Mouse (Mus musculus) macrophage (primary cell): ENCODE data around the gene Fbxl21. TPM values are rescaled to one million over a fixed set of nuclear protein-coding genes. Genes with fewer than 3 reads are reported as not detected.

Experiments
- H3K27ac ChIP-seq: fragments of 350-480 bp; formaldehyde crosslinking; 2 replicates; pipeline ENCODE4 v1.9.0; 2021
- H3K36me3 ChIP-seq: fragments of 350-480 bp; formaldehyde crosslinking; 2 replicates; pipeline ENCODE4 v1.9.0; 2021; ENCODE audit errors: inconsistent target
- H3K4me3 ChIP-seq: fragments of 350-480 bp; formaldehyde crosslinking; 2 replicates; pipeline ENCODE4 v1.9.0; 2021; ENCODE audit errors: inconsistent target
- H3K79me2 ChIP-seq: fragments of 350-480 bp; formaldehyde crosslinking; 2 replicates; pipeline ENCODE4 v1.9.0; 2021; ENCODE audit errors: inconsistent target
- WGBS: methylation state at CpG from one replicate; pipeline ENCODE4 v1.1.7; 2026; ENCODE audit warnings: inconsistent platforms; ENCODE audit not compliant: missing documents; 5-methylcytosine and 5-hydroxymethylcytosine counted together
- polyA plus RNA-seq: library from polyadenylated mRNA; stranded (reverse); fragments of 250-400 nt; gene quantifications from 3 replicates; pipeline ENCODE4 v1.2.4, GENCODE M21; 2018; ENCODE audit warnings: inconsistent platforms

The Fbxl21 gene
- polyA plus RNA-seq, 1 experiment from 2014 or later, result 0.82 TPM

- no peaks in the 10 kb centered on the region for H3K79me2 ChIP-seq
- 79% methylated on average over 4 of the region's 4 CpGs for WGBS
- H3K36me3 ChIP-seq, result no peaks in the 10 kb centered on the region
- H3K4me3 ChIP-seq, result no peak overlapping the region
- no peak overlapping the region for H3K27ac ChIP-seq
Observed at GRCm38 (mm10) chr13:56516311-56516710, 6.0 kb upstream of the Fbxl21 start.

DNA sequence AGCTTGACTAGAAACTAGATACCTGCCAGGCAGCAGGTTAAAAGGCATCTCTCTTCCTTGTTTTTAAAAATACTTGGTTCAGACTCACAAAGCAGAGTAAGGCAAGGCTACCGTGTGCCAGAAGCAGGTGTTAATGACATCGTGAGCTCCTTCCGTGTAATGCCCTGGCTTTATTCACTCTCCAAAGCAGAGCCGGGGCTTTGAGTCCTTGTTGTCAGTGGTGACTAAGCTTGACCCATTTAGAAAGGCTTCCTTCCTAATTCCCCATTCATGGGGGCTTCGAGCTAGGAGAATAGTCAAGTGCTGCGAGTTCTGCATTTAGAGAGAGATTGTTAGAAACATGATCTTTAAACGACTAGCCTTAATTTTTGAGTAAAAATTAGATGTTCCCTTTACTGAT, 5.5 kb upstream of the Fbxl21 start:
- no peaks in the 10 kb centered on the region for H3K36me3 ChIP-seq
- no peak overlapping the region for H3K27ac ChIP-seq
- H3K4me3 ChIP-seq, result no peak overlapping the region
- 43% methylated on average over 7 of the region's 7 CpGs for WGBS
- no peaks in the 10 kb centered on the region for H3K79me2 ChIP-seq

GRCm38 (mm10) chr13:56522821-56523167, 522 bp downstream of the Fbxl21 start:
- H3K36me3 ChIP-seq, result no peaks in the 10 kb centered on the region
- H3K79me2 ChIP-seq, result no peaks in the 10 kb centered on the region
- H3K4me3 ChIP-seq, result peak overlapping the region; percentile 41
- WGBS, result 11% methylated on average over 8 of the region's 8 CpGs
- H3K27ac ChIP-seq, result no peak overlapping the region

GRCm38 (mm10) chr13:56526871-56527270, 4.6 kb downstream of the Fbxl21 start:
- 91% methylated on average over 12 of the region's 12 CpGs for WGBS
- Histone ChIP-seq H3K36me3 (no peaks in the 10 kb centered on the region), H3K4me3 (no peak overlapping the region), H3K27ac (no peak overlapping the region), H3K79me2 (no peaks in the 10 kb centered on the region)

DNA sequence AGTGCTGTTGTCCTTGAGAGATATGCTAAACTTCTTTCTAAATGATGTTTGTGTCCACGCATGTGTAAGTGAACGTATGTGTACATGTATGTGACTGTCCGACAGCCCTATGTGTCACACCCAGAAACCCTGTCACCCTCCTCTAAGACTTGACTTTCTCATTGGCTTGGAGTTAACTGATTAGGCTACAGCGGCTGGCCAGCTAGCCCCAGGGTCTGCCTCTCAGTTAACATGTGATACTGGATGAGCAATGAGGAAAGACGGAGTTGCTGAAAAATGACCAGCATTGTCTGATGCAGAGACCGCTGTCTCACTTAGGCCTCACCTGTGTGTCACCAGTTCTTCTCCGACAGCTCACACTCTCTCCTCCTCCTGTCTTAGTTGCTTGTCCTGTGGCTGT, 5.6 kb downstream of the Fbxl21 start:
- WGBS, result 97% methylated on average over 7 of the region's 7 CpGs
- Histone ChIP-seq H3K36me3 (no peaks in the 10 kb centered on the region), H3K4me3 (no peak overlapping the region), H3K27ac (no peak overlapping the region), H3K79me2 (no peaks in the 10 kb centered on the region)

DNA sequence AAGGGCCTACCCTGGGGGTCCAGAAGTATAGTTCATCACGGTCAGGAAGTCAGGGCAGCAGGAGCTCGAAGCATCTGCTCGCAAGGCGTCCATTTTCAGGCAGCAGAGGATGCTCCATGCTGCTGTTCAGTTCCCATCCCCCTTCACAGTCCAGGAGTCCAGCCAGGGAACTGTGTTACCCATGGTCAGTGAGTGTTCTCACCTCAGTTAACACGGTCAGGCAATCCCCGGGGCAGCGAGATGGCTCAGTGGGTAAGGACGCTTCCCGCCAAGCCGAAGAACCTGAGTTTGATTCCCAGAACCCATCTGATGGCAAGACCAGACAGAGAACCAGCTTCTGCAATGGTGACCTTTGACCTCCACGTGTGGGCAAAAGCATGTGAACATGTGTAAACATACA, 6.0 kb downstream of the Fbxl21 start:
- Histone ChIP-seq H3K27ac (no peak overlapping the region), H3K79me2 (no peaks in the 10 kb centered on the region), H3K4me3 (no peak overlapping the region), H3K36me3 (no peaks in the 10 kb centered on the region)
- WGBS, result 91% methylated on average over 10 of the region's 11 CpGs

GRCm38 (mm10) chr13:56529031-56529430, 6.8 kb downstream of the Fbxl21 start:
- 3% methylated on average over 4 of the region's 4 CpGs for WGBS
- H3K36me3 ChIP-seq, result no peaks in the 10 kb centered on the region

GRCm38 (mm10) chr13:56529685-56530084, 7.4 kb downstream of the Fbxl21 start:
- 10% methylated on average over 8 of the region's 8 CpGs for WGBS
- no peak overlapping the region for H3K27ac ChIP-seq
- no peaks in the 10 kb centered on the region for H3K79me2 ChIP-seq
- no peaks in the 10 kb centered on the region for H3K36me3 ChIP-seq
- H3K4me3 ChIP-seq, result no peak overlapping the region

More at GRCm38 (mm10) chr13:56529031-56529430, 6.8 kb downstream of the Fbxl21 start:
- Histone ChIP-seq H3K4me3 (no peak overlapping the region), H3K27ac (no peak overlapping the region), H3K79me2 (no peaks in the 10 kb centered on the region)

GRCm38 (mm10) chr13:56534931-56535330, 12.7 kb downstream of the Fbxl21 start:
- WGBS, result 96% methylated on average over 5 of the region's 5 CpGs
- no peak overlapping the region for H3K4me3 ChIP-seq
- H3K36me3 ChIP-seq, result no peaks in the 10 kb centered on the region
- H3K27ac ChIP-seq, result no peak overlapping the region
- H3K79me2 ChIP-seq, result no peaks in the 10 kb centered on the region

GRCm38 (mm10) chr13:56535570-56535969, 13.3 kb downstream of the Fbxl21 start:
- Histone ChIP-seq H3K79me2 (no peaks in the 10 kb centered on the region), H3K27ac (no peak overlapping the region), H3K36me3 (no peaks in the 10 kb centered on the region), H3K4me3 (no peak overlapping the region)
- WGBS, result 94% methylated on average over 5 of the region's 5 CpGs

DNA sequence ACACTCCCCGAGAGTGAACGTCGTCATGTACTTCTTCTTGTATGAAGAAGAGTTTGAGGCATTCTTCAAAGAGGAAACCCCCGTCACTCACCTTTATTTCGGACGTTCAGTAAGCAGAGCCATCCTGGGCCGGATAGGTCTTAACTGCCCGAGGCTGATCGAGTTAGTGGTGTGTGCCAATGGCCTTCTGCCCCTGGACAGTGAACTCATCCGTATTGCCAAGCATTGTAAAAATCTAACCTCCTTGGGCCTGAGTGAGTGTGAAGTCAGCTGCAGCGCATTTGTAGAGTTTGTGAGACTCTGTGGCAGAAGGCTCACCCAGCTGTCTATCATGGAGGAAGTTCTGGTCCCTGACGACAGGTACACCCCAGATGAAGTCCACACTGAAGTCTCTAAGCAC, 14.8 kb downstream of the Fbxl21 start:
- no peaks in the 10 kb centered on the region for H3K36me3 ChIP-seq
- no peak overlapping the region for H3K27ac ChIP-seq
- 94% methylated on average over 12 of the region's 12 CpGs for WGBS
- H3K4me3 ChIP-seq, result no peak overlapping the region
- no peaks in the 10 kb centered on the region for H3K79me2 ChIP-seq

DNA sequence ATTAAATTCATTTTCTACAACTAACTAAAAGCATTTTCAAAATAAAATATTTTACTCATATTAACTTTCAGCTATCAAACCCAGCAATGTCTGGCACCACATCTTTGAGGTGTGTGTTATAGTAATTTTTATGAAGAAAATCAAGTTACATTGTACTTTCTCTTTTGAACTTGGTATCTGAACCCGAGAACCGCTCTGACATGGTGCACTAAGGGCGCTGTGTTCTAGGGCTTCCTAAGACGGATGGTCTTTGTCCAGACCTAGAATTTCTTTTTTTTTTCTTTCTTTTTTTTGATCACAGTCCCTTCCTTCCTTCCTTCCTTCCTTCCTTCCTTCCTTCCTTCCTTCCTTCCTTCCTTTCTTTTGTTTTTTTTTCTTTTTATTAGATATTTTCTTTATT, 17.6 kb downstream of the Fbxl21 start:
- no peak overlapping the region for H3K27ac ChIP-seq
- WGBS, result 97% methylated on average over 4 of the region's 4 CpGs
- no peaks in the 10 kb centered on the region for H3K36me3 ChIP-seq
- no peaks in the 10 kb centered on the region for H3K79me2 ChIP-seq
- no peak overlapping the region for H3K4me3 ChIP-seq

DNA sequence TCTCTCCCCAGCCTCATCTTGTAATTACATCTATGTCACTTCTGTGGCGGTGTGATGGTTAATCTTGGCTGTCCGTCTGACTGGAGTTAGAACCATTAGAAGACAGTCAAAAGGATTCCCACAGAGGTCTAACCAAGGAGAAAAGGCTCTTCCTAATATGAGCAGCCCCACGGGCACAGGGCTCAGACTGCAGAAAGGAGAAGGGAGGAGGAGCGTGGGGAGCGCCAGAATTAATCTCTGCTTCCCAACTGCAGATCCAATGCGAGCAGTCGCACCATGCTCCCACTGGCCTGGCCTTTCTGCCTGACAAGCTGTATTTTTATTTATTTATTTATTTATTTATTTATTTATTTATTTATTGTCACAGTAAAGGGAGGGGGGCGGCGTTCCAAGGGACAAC, 21.5 kb downstream of the Fbxl21 start:
- no peak overlapping the region for H3K4me3 ChIP-seq
- WGBS, result 95% methylated on average over 9 of the region's 9 CpGs

DNA sequence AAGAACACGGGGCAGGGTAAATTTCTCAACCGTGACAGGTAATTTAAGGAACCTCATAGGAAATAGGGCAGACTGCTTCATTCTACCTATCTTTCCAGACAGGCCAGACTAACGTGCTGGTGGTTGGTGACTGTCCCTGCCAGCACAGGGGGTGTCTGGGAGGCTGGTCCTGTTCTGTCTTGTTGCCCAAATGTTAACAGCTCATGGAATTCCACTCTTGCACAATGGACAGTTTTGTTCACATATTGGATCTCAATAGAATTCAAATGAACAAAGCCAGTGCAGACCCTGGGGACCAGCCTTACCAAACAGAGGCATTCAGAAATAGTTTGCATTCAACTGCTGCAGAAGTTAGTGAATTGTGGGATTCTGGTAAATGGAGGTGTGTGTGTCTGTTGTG, 22.7 kb downstream of the Fbxl21 start:
- no peak overlapping the region for H3K27ac ChIP-seq
- WGBS, result 74% methylated on average over 3 of the region's 3 CpGs

More for the DNA sequence above, 21.5 kb downstream of the Fbxl21 start:
- Histone ChIP-seq H3K79me2 (no peaks in the 10 kb centered on the region), H3K27ac (no peak overlapping the region), H3K36me3 (no peaks in the 10 kb centered on the region)

GRCm38 (mm10) chr13:56548401-56548800, 26.1 kb downstream of the Fbxl21 start, which contains the start of gene Lect2:
TSS of gene Lect2 (minus strand) at chr13:56548502.
- Histone ChIP-seq H3K27ac (no peak within 1 kb of the TSS), H3K79me2 (no peaks in the 10 kb centered on the region), H3K36me3 (no peaks in the 10 kb centered on the region), H3K4me3 (no peak within 1 kb of the TSS)
- 89% methylated on average over 9 of the region's 9 CpGs for WGBS

More for the DNA sequence above, 22.7 kb downstream of the Fbxl21 start:
- no peaks in the 10 kb centered on the region for H3K36me3 ChIP-seq
- no peak overlapping the region for H3K4me3 ChIP-seq
- H3K79me2 ChIP-seq, result no peaks in the 10 kb centered on the region

DNA sequence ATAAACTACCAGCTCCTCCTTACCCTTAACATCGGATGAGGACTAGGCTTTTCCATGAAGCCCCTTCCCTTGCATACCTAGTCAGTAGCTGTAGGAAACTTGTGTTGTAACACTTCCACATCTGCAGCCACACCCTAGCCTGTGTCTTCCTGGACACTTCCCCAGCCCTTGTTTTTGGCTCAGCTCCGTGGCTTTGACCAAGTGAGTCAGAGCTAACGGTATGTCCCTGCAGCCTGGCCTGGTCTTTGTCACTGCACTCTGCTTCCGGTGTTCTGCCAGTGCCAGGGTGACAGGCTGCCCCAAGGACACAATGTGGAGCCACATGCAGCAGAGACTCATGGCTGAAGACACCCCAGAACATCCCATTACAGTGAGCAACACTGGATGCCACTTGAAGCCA, 27.1 kb downstream of the Fbxl21 start:
- H3K79me2 ChIP-seq, result no peaks in the 10 kb centered on the region
- no peak overlapping the region for H3K27ac ChIP-seq
- 11% methylated on average over 4 of the region's 4 CpGs for WGBS
- H3K4me3 ChIP-seq, result no peak overlapping the region
- no peaks in the 10 kb centered on the region for H3K36me3 ChIP-seq
